Mouse (Mus musculus) kidney, embryonic 16.5 days (tissue): ENCODE measurements around the gene Sh2d4b. TPM values are rescaled to one million over a fixed set of nuclear protein-coding genes. Genes with fewer than 3 reads are reported as not detected.

Experiments used
- ATAC-seq: fragments of 200-750 bp; cut with Nextera tagmentation; 2 replicates; pipeline ENCODE4 v1.8.0; 2017; ENCODE audit warnings: moderate TSS enrichment; ENCODE audit not compliant: low FRiP score, low TSS enrichment
- H3K27ac ChIP-seq: fragments of 300-500 bp; sonication (generic); 2 replicates; pipeline ENCODE4 v1.5.1; 2014; ENCODE audit warnings: low read length
- H3K27me3 ChIP-seq: fragments of 300-500 bp; sonication (generic); 2 replicates; pipeline ENCODE4 v1.6.1; 2014; ENCODE audit warnings: low read length, control low read depth, mixed read lengths; ENCODE audit not compliant: insufficient read depth
- H3K36me3 ChIP-seq: fragments of 300-500 bp; sonication (generic); 2 replicates; pipeline ENCODE4 v1.6.1; 2014; ENCODE audit warnings: low read length, control low read depth, mixed read lengths; ENCODE audit not compliant: insufficient read depth
- H3K4me1 ChIP-seq: fragments of 300-500 bp; sonication (generic); 2 replicates; pipeline ENCODE4 v1.6.1; 2014; ENCODE audit warnings: low read length, control low read depth, mixed read lengths; ENCODE audit not compliant: insufficient read depth
- H3K4me2 ChIP-seq: fragments of 300-500 bp; sonication (generic); replicated peaks from 2 replicates; pipeline ENCODE4 v1.6.1; 2014; ENCODE audit warnings: low read depth, low read length
- H3K4me3 ChIP-seq: fragments of 300-500 bp; sonication (generic); 2 replicates; pipeline ENCODE4 v1.5.1; 2014; ENCODE audit warnings: mild to moderate bottlenecking, low read length
- H3K9ac ChIP-seq: fragments of 300-500 bp; sonication (generic); replicated peaks from 2 replicates; pipeline ENCODE4 v1.6.1; 2014; ENCODE audit warnings: low read length
- H3K9me3 ChIP-seq: fragments of 300-500 bp; sonication (generic); 2 replicates; pipeline ENCODE4 v1.6.1; 2016; ENCODE audit warnings: low read length, control low read depth
- WGBS: fragments of 180-500 bp; shearing (Covaris S2); extraction: QIAGEN DNeasy Blood & Tissue Kit; methylation state at CpG from one replicate; pipeline ENCODE4 v1.1.7; 2014; 5-methylcytosine and 5-hydroxymethylcytosine counted together
- polyA plus RNA-seq: library from polyadenylated mRNA; unstranded; fragments of >200 nt; fragmentation: Nextera tagmentation; extraction: Ambion mirVana; gene quantifications from 2 replicates; pipeline ENCODE4 v1.2.1, GENCODE M21; 2015

Sh2d4b gene
- polyA plus RNA-seq, 1 experiment from 2014 or later, result 0.81 TPM

- H3K4me1 ChIP-seq, result no peaks in the 10 kb centered on the region
These were observed 22.5 kb downstream of the Sh2d4b start for GRCm38 (mm10) chr14:40870598-40870997.

GRCm38 (mm10) chr14:40864811-40865514 lies 28.1 kb downstream of the Sh2d4b start:
- Histone ChIP-seq H3K9ac (no peak overlapping the region), H3K27ac (no peak overlapping the region), H3K4me2 (no peak overlapping the region), H3K4me1 (0 out of 2 replicates have a peak, but pooled peaks cover 5% of the 10 kb centered on the region), H3K4me3 (no peak overlapping the region), H3K27me3 (no peaks in the 10 kb centered on the region), H3K36me3 (no peaks in the 10 kb centered on the region), H3K9me3 (no peaks in the 10 kb centered on the region)
- 58% methylated on average over 6 of the region's 6 CpGs for WGBS
- ATAC-seq, result peak; percentile 39; the same call in 1 of the 2 replicates

More at GRCm38 (mm10) chr14:40870598-40870997, 22.5 kb downstream of the Sh2d4b start:
- no peak overlapping the region for H3K9ac ChIP-seq
- H3K4me2 ChIP-seq, result no peak overlapping the region
- no peak overlapping the region for H3K27ac ChIP-seq
- H3K9me3 ChIP-seq, result no peaks in the 10 kb centered on the region
- H3K36me3 ChIP-seq, result no peaks in the 10 kb centered on the region
- H3K27me3 ChIP-seq, result no peaks in the 10 kb centered on the region
- WGBS, result 46% methylated on average over 3 of the region's 3 CpGs
- no peak overlapping the region for H3K4me3 ChIP-seq
- ATAC-seq, result peak; percentile 67

- WGBS, result 85% methylated on average over 3 of the region's 3 CpGs
- ATAC-seq, result no peak
- no peak overlapping the region for H3K4me3 ChIP-seq
- H3K27me3 ChIP-seq, result no peaks in the 10 kb centered on the region
- H3K4me2 ChIP-seq, result no peak overlapping the region
- H3K9ac ChIP-seq, result no peak overlapping the region
- H3K9me3 ChIP-seq, result no peaks in the 10 kb centered on the region
- H3K4me1 ChIP-seq, result 0 out of 2 replicates have a peak, but pooled peaks cover 5% of the 10 kb centered on the region
- H3K27ac ChIP-seq, result no peak overlapping the region
- no peaks in the 10 kb centered on the region for H3K36me3 ChIP-seq
These were observed 29.4 kb downstream of the Sh2d4b start for GRCm38 (mm10) chr14:40863659-40864058.

- Histone ChIP-seq H3K9me3 (no peaks in the 10 kb centered on the region), H3K4me2 (no peak overlapping the region), H3K36me3 (no peaks in the 10 kb centered on the region), H3K9ac (no peak overlapping the region), H3K27ac (no peak overlapping the region), H3K4me1 (0 out of 2 replicates have a peak, but pooled peaks cover 5% of the 10 kb centered on the region), H3K27me3 (no peaks in the 10 kb centered on the region), H3K4me3 (no peak overlapping the region)
- ATAC-seq, result no peak
These were observed 30.0 kb downstream of the Sh2d4b start for GRCm38 (mm10) chr14:40863022-40863421.

- Histone ChIP-seq H3K4me1 (no peaks in the 10 kb centered on the region), H3K9me3 (no peaks in the 10 kb centered on the region), H3K36me3 (no peaks in the 10 kb centered on the region), H3K4me3 (no peak overlapping the region), H3K27me3 (no peaks in the 10 kb centered on the region), H3K27ac (no peak overlapping the region), H3K9ac (no peak overlapping the region), H3K4me2 (no peak overlapping the region)
- WGBS, result 66% methylated on average over 5 of the region's 5 CpGs
- ATAC-seq, result no peak
These were observed 40.1 kb downstream of the Sh2d4b start for GRCm38 (mm10) chr14:40852978-40853377.

GRCm38 (mm10) chr14:40837397-40837796 lies 55.7 kb downstream of the Sh2d4b start:
- H3K4me1 ChIP-seq, result no peaks in the 10 kb centered on the region
- H3K36me3 ChIP-seq, result no peaks in the 10 kb centered on the region
- H3K27ac ChIP-seq, result no peak overlapping the region
- no peak overlapping the region for H3K9ac ChIP-seq
- no peak overlapping the region for H3K4me3 ChIP-seq
- H3K27me3 ChIP-seq, result no peaks in the 10 kb centered on the region
- no peak for ATAC-seq
- H3K4me2 ChIP-seq, result no peak overlapping the region
- no peaks in the 10 kb centered on the region for H3K9me3 ChIP-seq

- no peak overlapping the region for H3K4me3 ChIP-seq
- ATAC-seq, result no peak
- H3K36me3 ChIP-seq, result no peaks in the 10 kb centered on the region
- peak overlapping the region; percentile 9 for H3K4me2 ChIP-seq
- no peaks in the 10 kb centered on the region for H3K9me3 ChIP-seq
- H3K27ac ChIP-seq, result peak overlapping the region; percentile 64
- no peaks in the 10 kb centered on the region for H3K27me3 ChIP-seq
- H3K9ac ChIP-seq, result no peak overlapping the region
- H3K4me1 ChIP-seq, result peaks cover 7% of the 10 kb centered on the region
- WGBS, result 52% methylated on average over 9 of the region's 9 CpGs
These were observed 62.6 kb downstream of the Sh2d4b start for GRCm38 (mm10) chr14:40830505-40830904.

- Histone ChIP-seq H3K9ac (no peak overlapping the region), H3K9me3 (no peaks in the 10 kb centered on the region), H3K4me3 (no peak overlapping the region), H3K4me1 (peaks cover 7% of the 10 kb centered on the region), H3K36me3 (no peaks in the 10 kb centered on the region), H3K27me3 (no peaks in the 10 kb centered on the region), H3K27ac (peak overlapping the region; percentile 64), H3K4me2 (peak overlapping the region; percentile 9; the same call in 1 of the 2 replicates)
- ATAC-seq, result peak; percentile 87
- 23% methylated on average over 11 of the region's 11 CpGs for WGBS
These were observed 63.0 kb downstream of the Sh2d4b start for GRCm38 (mm10) chr14:40830094-40830493.

- ATAC-seq, result peak; percentile 88; the same call in 1 of the 2 replicates
- no peak overlapping the region for H3K9ac ChIP-seq
- WGBS, result 50% methylated on average over 2 of the region's 2 CpGs
These were observed 75.0 kb downstream of the Sh2d4b start for GRCm38 (mm10) chr14:40818051-40818450.

GRCm38 (mm10) chr14:40816715-40817114 lies 76.4 kb downstream of the Sh2d4b start:
- no peak overlapping the region for H3K4me2 ChIP-seq
- no peak overlapping the region for H3K9ac ChIP-seq
- no peak overlapping the region for H3K4me3 ChIP-seq
- no peak for ATAC-seq
- no peaks in the 10 kb centered on the region for H3K27me3 ChIP-seq
- H3K9me3 ChIP-seq, result no peaks in the 10 kb centered on the region
- no peak overlapping the region for H3K27ac ChIP-seq
- no peaks in the 10 kb centered on the region for H3K36me3 ChIP-seq
- H3K4me1 ChIP-seq, result no peaks in the 10 kb centered on the region
- 81% methylated on average over 5 of the region's 5 CpGs for WGBS

More at GRCm38 (mm10) chr14:40818051-40818450, 75.0 kb downstream of the Sh2d4b start:
- H3K4me1 ChIP-seq, result no peaks in the 10 kb centered on the region
- no peaks in the 10 kb centered on the region for H3K9me3 ChIP-seq
- H3K27ac ChIP-seq, result peak overlapping the region; percentile 42; the same call in 1 of the 2 replicates
- H3K4me2 ChIP-seq, result no peak overlapping the region
- no peaks in the 10 kb centered on the region for H3K27me3 ChIP-seq
- H3K4me3 ChIP-seq, result no peak overlapping the region
- H3K36me3 ChIP-seq, result no peaks in the 10 kb centered on the region
